Mouse (Mus musculus) left cerebral cortex, postnatal 25 days (tissue): ENCODE data around the gene Zglp1. TPM values are rescaled to one million over a fixed set of nuclear protein-coding genes. Genes with fewer than 3 reads are reported as not detected.

Source experiments
- DNase-seq, 2 experiments: peaks; one replicate each; pipeline ENCODE4 v3.0.0; 2022; ENCODE audit warnings: low spot score in 2 of 2, mixed read lengths in 1 of 2
- intact Hi-C: fragments of 180-260 bp; cut with DNase I; formaldehyde crosslinking; loops from one replicate; pipeline ENCODE4 v1.15.1; 2025
- total RNA-seq, 2 experiments: library from RNA; stranded (reverse); gene quantifications; 2 replicates each; pipeline ENCODE4 v1.2.3; 2021

The Zglp1 gene
- total RNA-seq, 2 experiments from 2014 or later, result 1.3 TPM; not detected in 1

GRCm38 (mm10) chr9:21030055-21030600 is 36.8 kb downstream of the Zglp1 start:
- intact Hi-C loops, result loop anchor here (2.0 kb wide), 1 partner anchor 101 kb away; the partner anchor contains the start of gene Tyk2
- no peak for DNase-seq

- intact Hi-C loops, result loop anchor here (2.0 kb wide), 2 partner anchors 101 to 129 kb away; partner anchors contain the start of gene Tyk2
- peak; percentile 72 to 73 for DNase-seq
Observed at GRCm38 (mm10) chr9:21029291-21030054, 37.4 kb downstream of the Zglp1 start, which contains the start of gene Icam4. Icam4 (plus strand) TSS chr9:21029373.

- no peak for DNase-seq
- intact Hi-C loops, result loop anchor here (2.0 kb wide), 1 partner anchor 128 kb away; no protein-coding TSS in a partner anchor
Observed at GRCm38 (mm10) chr9:21028560-21029110, 38.3 kb downstream of the Zglp1 start.

GRCm38 (mm10) chr9:21027774-21028290 is 39.1 kb downstream of the Zglp1 start:
- intact Hi-C loops, result loop anchor here (2.0 kb wide), 1 partner anchor 127 kb away; no protein-coding TSS in a partner anchor
- no peak for DNase-seq

GRCm38 (mm10) chr9:21026849-21027248 is 40.0 kb downstream of the Zglp1 start:
- intact Hi-C loops, result loop anchor here (1.0 kb wide), 1 partner anchor 24 kb away; no protein-coding TSS in a partner anchor

GRCm38 (mm10) chr9:21025258-21025810 is 41.6 kb downstream of the Zglp1 start:
- DNase-seq, result no peak
- intact Hi-C loops, result no loop called here

More at GRCm38 (mm10) chr9:21026849-21027248, 40.0 kb downstream of the Zglp1 start:
- DNase-seq, result no peak

- intact Hi-C loops, result no loop called here
- DNase-seq, result no peak
Observed at GRCm38 (mm10) chr9:21022726-21023125, 44.2 kb downstream of the Zglp1 start.

- DNase-seq, result no peak
- intact Hi-C loops, result no loop called here
Observed at GRCm38 (mm10) chr9:21022288-21022687, 44.6 kb downstream of the Zglp1 start.

- intact Hi-C loops, result no loop called here
- no peak for DNase-seq
Observed at GRCm38 (mm10) chr9:21021363-21021762, 45.5 kb downstream of the Zglp1 start.

- intact Hi-C loops, result no loop called here
- DNase-seq, result no peak
Observed at GRCm38 (mm10) chr9:21018600-21018999, 48.3 kb downstream of the Zglp1 start.

GRCm38 (mm10) chr9:21017177-21017575 is 49.7 kb downstream of the Zglp1 start:
- intact Hi-C loops, result no loop called here
- no peak for DNase-seq

GRCm38 (mm10) chr9:21016331-21017176 is 50.3 kb downstream of the Zglp1 start:
- intact Hi-C loops, result no loop called here
- no peak for DNase-seq

- intact Hi-C loops, result no loop called here
- DNase-seq, result peak in 1 of 2 experiments; percentile 23
Observed at GRCm38 (mm10) chr9:21015571-21016130, 51.2 kb downstream of the Zglp1 start, which contains the start of gene Icam1. Icam1 (plus strand) TSS chr9:21015985.

GRCm38 (mm10) chr9:21014691-21015570 is 52.0 kb downstream of the Zglp1 start:
- DNase-seq, result peak in 1 of 2 experiments; percentile 60
- intact Hi-C loops, result loop anchor here (1.0 to 5.0 kb wide), 2 partner anchors 38 to 122 kb away; no protein-coding TSS in a partner anchor
